Mouse (Mus musculus): ENCODE results near the gene Retsat.

Gene Retsat

GRCm38 (mm10) chr6:72626391-72626790, 28.1 kb downstream of the Retsat start:
- DNase-seq, result no peak

GRCm38 (mm10) chr6:72627276-72627675, 29.0 kb downstream of the Retsat start:
- DNase-seq, result no peak

GRCm38 (mm10) chr6:72630370-72630769, 32.1 kb downstream of the Retsat start:
- no peak for DNase-seq

DNA sequence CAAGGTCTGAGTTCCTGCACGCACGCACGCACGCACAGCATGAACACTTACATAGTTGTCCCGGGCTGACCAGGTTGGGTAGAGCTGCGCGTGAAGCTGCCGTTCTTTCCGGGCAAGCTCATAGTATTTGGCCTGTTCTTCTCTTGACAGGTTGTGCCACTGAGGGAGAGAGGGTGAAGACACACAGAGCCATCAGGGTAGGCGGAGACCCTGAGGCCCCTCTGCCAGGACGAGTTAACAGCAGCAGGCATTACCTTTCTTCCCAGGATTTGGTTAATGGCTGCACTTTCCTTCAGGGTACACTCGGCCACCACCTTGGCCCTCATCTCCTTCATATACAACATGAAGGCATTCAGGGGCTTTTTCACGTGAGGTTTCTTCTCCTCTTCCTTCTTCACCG, 32.7 kb downstream of the Retsat start:
- DNase-seq, result no peak

DNA sequence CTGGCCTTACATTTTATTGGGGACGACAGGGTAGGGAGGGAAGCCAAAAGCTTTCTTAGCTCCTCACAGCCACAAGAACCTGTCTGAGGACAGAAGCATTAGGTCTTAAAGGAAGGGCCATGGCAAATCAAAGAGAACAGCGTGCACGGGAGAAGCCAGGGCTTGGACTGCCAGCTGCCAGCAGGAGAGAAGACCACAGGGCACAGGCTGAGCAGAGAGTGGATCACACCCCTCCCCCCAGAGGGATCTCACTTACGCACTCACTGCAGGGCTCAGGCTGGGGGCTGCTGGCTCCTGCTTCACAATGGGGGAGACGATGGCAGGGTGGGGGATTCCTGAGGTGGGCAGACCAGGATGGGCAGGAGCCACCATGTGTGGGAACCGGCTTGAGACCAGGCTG, 33.4 kb downstream of the Retsat start:
- no peak for DNase-seq

- DNase-seq, result no peak
These were observed 36.0 kb downstream of the Retsat start for GRCm38 (mm10) chr6:72634311-72634710.

- DNase-seq, result no peak
These were observed 37.6 kb downstream of the Retsat start for GRCm38 (mm10) chr6:72635760-72636431.

DNA sequence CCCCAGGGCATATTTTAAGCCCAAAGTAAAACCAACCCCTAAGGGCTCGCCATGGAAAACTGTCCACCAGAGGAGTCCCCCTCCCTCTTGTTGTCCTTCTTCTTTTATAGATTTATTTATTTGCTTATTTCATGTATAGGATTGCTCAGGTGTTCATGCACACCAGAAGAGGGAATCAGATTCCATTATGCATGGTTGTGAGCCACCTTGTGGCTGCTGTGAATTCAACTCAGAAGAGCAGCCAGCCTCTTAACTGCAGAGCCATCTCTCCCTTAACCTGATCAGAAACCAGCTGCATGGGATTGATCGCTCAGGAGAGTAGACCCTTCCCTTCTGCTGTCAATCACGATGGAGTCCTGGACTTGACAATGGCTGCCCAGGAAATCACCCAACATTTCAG, 38.7 kb downstream of the Retsat start:
- DNase-seq, result no peak

DNA sequence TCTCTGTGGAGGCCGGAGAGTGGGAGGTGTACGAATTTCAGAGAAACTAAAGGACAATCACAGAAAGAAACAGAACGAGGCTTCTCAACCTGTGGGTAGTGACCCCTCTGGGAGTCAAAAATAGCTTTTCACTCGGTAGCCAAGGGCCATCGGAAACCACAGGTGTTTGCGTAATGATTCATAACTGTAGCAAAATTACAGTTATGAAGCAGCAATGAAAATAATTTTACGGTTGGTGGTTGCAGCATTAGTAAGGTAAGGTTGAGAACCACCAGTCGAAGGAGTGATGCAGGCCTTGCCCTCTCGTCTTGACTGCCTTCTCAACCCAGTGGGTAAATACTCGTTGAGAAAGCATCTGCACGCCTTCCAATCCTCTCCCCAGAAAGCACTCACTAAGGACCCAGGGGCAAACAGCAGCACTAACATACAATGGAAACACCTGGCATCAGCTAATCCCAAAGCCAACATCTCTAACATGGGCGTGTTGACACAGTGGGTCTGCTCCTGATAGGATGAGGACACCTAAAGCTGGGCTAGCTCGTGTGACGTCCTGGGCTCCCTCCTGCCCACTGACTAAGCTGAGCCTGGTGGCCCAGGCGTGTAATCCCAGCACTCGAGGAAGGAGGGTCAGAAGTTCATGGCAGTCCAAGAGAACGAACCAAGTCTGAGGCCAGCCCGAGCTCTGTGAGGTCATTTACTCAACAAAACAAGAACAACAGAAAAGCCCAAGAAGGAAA, 43.1 kb downstream of the Retsat start:
- no peak for DNase-seq

- no peak for DNase-seq
These were observed 46.3 kb downstream of the Retsat start for GRCm38 (mm10) chr6:72644576-72644975.

GRCm38 (mm10) chr6:72645364-72645763, 47.1 kb downstream of the Retsat start:
- DNase-seq, result no peak

- DNase-seq, result no peak
These were observed 49.1 kb downstream of the Retsat start for GRCm38 (mm10) chr6:72647383-72647820.

DNA sequence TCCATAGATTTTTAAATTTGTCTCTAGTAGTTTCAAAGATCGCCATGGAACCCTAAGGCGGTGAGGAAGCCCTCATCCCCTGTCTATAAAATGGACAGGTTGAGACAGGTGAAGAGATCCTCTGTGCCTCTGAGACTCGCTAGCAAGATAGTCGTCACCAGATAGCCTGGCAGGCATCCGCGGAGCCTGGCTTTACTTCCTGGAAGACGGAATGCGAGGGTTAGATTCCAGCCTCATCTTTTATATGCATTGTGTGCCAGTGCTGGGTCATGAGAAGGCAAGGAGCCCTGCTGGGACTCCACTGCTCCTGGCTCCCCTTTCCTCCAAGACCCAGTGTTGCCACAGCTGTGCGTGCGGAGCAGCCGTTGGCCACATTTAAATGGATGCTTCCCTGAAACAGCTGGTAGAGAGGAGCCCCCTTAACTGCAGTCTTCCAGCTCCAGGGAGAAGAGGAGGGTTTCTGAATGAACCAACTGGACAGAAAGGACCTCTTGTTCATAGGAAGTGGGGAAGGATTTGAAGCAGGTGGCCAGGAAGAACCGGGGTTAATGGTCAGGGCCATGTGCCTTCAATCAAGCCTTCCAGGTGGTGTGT, 49.8 kb downstream of the Retsat start:
- no peak for DNase-seq

DNA sequence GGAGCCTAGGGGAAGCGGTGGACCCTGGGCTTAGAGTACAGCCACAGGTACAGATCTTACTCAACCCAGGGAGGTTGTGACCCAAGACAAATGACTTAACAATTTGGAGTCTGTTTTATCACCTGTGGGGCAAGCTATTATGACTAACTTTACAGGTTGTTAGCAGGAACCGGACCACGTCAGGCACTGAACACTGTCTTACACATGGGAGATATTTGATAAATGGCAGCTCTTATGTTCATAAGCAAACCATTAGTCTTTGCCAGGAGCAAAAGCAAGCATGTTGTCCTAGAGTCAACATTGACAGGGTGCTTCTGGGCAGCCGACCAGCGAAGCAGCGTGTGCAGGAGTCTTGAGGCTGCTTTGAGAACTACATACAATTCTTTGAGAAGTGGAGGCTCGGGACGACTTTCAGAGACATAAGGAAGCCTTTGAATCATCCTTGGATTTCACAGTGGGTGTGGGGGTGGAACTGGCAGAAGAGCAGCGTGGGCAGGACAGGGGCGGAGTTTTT, 52.1 kb downstream of the Retsat start:
- DNase-seq, result no peak

DNA sequence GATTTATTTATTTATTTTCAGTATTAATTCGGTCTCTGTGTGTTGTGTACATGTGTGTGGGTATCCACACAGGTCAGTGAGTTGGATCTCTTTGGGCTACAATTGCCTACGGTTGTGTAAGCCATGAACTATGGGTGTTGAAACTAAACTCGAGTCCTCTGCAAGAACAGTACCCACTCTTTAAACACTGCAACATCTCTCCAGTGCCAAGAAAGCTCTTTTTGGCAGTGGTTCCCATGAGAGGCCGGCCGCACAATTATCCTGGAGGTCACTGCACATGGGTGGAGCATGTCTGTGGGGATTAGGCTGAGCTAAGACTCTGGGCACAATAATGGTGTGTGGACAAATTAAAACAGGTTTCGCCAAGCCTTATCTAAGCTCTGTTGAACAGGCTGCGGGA, 55.1 kb downstream of the Retsat start:
- no peak for DNase-seq

GRCm38 (mm10) chr6:72654355-72654754, 56.1 kb downstream of the Retsat start:
- no peak for DNase-seq

DNA sequence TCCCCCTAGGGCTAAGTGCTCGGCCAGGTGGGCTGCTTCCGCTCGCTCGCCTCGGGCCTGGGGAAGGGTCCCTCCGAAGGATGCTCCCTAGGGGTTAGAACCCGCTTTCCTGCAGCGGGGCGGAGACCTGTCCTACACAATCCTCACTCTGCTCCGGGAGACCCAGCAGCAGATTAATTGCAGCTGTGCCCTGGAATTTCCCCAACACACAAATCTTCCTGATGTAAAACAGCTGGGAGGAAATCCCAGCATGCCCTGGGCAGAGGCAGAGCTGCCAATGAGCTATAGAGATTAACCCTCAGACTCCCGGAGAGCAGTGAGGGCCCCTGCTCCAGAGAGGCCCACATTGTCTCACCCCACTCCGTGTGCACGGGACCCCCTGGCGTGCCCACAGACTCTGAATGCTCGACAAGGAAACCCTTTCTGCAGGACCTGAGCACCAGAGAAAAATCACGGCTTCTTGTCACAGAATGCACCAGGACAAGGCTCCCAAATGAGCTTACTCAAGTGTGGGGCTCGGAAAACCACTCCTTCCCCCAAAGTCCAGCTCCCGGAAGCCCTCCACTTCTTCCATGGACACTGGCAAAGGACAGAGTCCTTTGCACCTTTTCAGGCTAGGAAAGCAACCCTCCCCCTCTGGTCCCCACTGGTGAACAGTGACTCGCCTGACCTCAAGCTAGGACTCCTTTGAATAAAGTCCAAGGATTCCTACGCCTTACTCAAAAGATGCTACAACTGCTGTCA, 57.2 kb downstream of the Retsat start:
- DNase-seq, result no peak

DNA sequence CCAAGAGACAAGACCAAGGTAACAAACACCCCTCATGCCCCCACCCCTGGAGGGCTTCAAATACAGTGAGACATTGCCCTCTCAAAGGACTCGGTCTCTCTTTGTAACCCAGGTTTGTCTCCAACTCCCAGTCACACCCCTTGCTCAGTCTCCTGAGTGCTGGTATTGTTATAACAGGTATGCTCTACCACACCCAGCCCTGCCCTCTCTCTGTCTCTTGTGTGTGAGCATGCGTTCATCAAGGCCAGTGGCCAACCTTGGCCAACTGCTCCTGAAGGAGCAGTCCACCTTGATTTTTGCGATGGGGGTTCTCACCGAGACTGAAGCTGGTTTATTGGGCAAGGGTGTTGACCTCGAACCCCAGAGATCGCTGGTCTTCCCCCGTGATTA, 57.8 kb downstream of the Retsat start:
- DNase-seq, result no peak

DNA sequence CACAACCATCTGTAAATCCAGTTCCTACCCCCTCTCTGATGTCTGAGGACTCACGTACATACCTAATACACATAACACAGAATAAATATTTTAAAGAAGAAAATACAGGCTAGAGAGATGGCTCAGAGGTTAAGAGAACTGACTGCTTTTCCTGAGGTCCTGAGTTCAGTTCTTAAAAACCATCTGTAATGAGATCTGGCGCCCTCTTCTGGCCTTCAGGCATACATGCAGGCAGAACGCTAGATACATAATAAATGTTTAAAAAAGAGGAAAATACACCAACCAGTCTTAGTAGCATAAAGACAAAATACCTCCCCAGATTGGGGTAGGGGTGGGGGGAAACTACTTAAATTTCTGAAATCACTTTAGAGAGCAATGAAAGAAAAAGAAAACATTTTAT, 59.7 kb downstream of the Retsat start:
- no peak for DNase-seq
